Mouse (Mus musculus) cerebellum, adult 2 months (tissue): Measurements from ENCODE around the gene Agpat3.

Experiments used
- CTCF ChIP-seq: fragments of 200-500 bp; IDR thresholded peaks from 2 replicates; pipeline ENCODE4 v1.5.1; 2011; ENCODE audit warnings: low read depth, mild to moderate bottlenecking, control low read depth, low read length, moderate library complexity, borderline replicate concordance; ENCODE audit not compliant: insufficient read depth
- POLR2A ChIP-seq: fragments of 200-500 bp; IDR thresholded peaks from 2 replicates; pipeline ENCODE4 v1.6.1; 2011; ENCODE audit warnings: low read length, control low read depth, borderline replicate concordance; ENCODE audit not compliant: insufficient read depth

DNA sequence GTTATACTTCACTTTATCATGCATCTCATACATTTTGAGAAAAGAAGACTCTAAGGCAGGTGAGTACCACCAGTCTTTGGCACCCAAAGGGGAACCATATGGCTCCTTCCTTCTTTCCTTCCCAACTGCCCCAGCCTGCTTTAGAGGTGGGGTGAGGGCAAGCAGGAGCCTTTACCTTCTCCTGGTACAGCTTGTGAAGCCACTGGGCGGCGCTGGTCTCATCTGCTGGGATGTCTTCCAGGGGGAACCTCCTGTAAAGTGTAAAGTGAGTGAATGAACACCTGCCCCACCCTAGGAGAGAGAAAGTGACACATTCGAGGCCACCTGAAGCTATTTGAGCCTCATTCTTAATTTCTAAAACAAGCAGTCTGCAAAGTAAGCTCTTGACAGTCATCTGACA lies 74.5 kb downstream of the Agpat3 start:
- peak; percentile 49; the same call in 1 of the 2 replicates for TF ChIP-seq CTCF
- TF ChIP-seq POLR2A: no peak
